Mouse (Mus musculus) small intestine, adult 2 months (tissue): ENCODE results near the gene Nat14.

Experiments used
- CTCF ChIP-seq: fragments of 200-500 bp; IDR thresholded peaks from 2 replicates; pipeline ENCODE4 v1.5.1; 2012; ENCODE audit warnings: low read depth, mild to moderate bottlenecking, control low read depth, inconsistent platforms, low read length, moderate library complexity, mixed read lengths; ENCODE audit not compliant: insufficient replicate concordance, insufficient read length; ENCODE audit errors: extremely low read depth
- POLR2A ChIP-seq: fragments of 200-500 bp; IDR thresholded peaks from 2 replicates; pipeline ENCODE4 v1.6.1; 2012; ENCODE audit warnings: low read depth, mild to moderate bottlenecking, control low read depth, inconsistent platforms, low read length, moderate library complexity

DNA sequence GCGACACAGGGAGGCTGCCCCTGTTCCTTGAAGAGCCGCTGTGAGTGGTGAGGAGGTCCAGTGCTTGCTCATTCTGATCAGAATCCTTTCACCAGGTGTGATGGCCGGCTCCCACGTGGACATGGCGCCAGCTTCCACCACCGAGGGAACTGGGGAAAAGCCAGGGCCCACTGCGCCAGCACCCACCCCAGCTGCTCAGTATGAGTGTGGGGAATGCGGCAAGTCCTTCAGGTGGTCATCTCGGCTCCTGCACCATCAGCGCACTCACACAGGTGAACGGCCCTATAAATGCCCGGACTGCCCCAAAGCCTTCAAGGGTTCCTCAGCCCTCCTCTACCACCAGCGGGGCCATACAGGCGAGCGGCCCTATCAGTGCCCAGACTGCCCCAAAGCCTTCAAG is 3.1 kb upstream of the Nat14 start:
- TF ChIP-seq POLR2A (no peak), CTCF (no peak)
